Mouse (Mus musculus): ENCODE measurements around the gene Tdrd6.

The Tdrd6 gene

DNA sequence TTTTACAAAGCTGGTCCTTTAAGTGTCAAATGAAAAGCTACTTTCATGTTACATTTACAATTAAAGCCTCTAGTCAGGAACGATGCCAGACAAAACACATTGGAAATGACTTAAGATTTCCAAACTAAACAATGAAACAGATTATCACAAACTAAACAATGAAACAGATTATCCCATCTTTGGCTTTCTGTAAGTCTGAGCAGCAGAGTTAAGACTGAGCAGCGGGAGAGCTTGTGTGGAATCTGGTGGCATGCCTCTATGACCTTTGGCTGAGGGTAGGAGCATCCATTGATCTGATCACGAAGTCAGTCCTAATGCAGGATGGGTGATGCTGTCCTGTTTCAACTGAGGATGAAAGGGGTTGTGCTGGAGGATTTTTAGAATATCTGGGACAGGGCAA is 17.9 kb downstream of the Tdrd6 start:
- DNase-seq = no peak

DNA sequence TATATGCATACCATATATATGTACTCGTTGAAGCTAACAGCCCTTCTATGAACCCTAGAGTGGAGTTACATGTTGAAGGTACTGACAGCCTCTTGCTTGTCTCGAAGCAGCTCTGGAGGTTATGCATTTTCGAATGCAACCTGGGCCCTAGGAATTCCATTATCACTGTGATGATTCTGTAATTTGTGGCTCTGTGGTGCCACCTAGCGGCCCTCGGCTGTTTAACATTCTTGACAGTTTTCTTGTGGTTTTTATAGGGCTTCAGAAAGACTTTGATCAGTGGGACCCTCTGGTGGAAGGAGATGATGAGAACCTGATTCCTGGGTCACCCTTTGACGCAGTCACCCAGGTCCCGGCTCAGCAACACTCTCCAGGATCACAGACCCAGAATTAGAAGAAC is 18.5 kb downstream of the Tdrd6 start:
- DNase-seq = peak; percentile 53 to 60

DNA sequence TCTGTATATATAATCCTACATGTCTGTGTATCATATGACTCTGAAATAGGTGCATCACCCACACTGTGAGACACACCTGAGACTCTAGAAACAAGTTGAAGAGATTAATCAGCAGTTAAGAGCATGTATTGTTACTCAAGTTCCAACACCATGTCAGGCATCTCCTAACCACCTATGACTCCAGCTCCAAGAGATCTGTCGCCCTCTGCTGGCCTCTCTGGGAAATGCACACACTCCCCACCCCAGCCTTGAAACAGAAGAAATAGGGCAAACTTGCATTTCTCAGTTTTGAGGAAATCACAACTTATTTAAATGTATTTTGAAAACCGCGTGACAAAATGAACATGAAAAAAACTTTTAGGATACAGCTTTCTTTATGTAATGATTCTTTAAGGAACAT is 23.4 kb downstream of the Tdrd6 start:
- peak; percentile 85 to 87 for DNase-seq

DNA sequence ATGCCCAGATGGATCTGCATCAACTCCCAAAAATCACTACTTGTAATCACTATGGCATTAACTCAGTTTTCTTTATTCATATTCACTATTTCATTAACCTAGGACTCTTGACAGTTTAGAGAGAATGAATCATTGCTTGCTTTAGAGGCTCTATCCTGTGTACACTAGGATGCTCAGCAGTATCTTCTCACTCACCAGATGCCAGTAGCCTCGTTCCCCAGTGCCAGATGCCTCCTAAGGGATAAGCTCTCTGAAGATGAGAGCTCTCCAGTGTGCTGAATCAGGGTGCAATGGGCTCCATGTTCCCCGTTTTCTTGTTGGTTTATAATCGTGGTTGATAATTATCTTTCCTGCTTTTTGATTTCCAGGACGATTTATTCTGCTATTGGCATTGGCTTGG is 31.4 kb downstream of the Tdrd6 start:
- no peak for DNase-seq

DNA sequence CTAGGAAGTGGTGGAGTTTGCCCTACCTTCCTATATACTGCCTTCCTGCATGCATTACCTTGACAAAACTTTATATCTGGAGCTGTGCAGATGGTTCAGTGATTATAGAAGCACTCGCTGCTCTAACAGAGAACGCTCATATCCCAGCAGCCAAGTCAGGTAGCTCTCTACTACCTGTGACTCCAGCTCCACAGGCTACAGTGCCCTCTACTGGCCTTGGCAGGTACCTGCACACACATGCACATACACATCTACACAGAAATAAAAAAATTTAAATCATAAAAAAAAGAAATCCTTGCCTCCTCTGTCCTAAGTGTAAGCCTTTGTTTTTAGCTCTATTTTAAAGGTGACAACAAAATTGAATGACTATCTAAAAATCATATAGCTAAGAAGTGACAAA is 32.4 kb downstream of the Tdrd6 start:
- no peak for DNase-seq

DNA sequence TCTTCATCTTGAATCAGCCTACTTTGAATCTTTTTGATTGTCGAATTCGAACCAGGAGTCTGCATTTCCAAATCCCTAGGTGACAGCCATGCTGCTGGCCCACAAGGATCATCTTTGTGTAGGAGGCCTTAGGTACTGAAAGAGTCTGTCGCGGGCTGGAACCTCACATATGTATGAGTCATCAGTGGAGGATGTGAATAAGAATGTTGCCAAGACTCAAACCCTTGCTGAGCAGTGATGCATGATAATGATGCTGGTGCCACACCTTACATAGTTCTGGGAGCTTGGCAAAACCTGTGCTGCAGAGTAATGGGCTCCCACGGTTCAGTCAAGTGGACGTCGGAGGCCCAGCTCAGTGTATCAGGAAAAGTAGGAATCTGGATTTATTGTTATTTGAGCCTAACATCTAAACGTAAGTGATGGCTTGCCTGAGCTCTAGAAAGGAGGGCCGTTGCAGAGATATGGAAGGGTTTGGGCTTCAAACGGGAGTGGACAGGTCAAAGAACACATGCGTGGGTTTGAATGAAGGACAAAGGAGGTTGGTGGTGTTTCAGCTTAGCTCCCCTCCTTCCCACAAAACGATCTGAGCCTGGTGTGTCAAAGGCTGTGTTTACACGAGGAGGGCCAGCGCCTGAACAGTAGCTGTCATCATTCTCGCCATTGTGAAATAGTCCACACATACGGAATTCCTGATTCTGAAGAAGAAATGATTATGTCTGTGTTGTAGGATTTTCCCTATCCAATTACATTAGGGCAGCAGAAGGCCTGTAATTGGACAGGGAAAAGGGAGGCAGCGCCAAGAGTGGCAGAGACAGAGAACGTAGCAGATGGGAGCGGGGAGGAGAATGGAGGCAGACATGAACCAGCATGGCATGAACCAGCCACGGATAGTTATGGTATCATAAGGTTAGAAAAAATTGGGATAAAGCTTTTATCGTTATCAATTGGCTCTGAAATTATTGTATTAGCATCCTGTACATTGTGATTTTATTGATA is 37.5 kb downstream of the Tdrd6 start:
- no peak for DNase-seq

DNA sequence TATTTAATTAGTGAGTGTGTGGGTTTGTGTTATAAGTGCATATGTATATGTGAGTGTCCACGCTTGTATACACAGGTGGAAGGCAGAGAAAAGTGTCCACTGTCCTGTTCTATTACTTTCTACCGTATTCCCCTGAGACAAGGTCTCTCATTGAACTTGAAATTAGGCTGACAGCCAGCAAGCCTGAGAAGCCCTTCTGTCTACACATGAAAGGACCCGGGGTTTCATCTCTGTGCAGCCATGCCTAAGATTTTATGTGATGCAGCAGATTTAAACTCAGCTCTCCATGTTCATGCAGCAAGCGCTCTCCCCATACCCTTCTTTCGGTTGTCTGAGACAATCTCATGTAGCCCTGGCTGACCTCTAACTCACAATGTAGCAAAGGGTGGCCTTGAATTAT is 39.6 kb downstream of the Tdrd6 start:
- DNase-seq = no peak

DNA sequence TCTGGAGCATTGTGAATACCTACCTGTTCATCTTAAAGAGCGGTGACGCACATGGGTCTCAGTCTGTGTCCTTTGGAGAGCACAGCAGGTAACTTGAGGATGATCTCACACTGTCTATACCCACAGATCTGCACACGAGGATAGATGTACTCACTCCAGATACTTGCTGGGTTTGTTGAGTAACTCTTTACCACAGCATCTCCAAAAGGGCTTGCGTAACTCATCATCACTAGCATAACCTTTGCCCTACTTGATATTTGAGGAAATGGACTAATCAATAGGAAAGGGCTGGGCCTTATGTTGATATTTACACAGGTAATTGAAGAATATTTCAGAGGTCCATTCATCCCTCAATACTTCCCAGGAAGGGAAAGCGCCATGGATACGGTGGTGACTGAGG is 40.3 kb downstream of the Tdrd6 start:
- DNase-seq = no peak

DNA sequence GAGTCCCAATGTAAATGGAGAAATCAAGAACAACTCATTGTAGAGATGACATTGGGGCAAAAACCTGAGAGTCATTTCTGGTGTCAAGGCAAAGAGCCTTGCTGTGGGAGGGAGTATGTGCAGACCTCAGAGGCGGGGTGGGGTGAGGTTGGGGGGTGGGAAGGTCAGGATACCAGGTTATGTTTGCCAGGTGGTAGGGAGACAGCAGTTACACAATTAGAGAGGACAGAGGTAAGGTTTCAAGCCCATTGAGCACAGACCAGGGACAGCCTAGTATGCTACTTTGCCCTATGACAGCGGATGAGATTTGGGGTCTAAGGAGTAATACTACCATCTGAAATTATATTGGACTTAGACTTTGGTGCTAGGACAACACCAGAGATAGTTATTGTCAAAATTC is 42.8 kb downstream of the Tdrd6 start:
- no peak for DNase-seq

DNA sequence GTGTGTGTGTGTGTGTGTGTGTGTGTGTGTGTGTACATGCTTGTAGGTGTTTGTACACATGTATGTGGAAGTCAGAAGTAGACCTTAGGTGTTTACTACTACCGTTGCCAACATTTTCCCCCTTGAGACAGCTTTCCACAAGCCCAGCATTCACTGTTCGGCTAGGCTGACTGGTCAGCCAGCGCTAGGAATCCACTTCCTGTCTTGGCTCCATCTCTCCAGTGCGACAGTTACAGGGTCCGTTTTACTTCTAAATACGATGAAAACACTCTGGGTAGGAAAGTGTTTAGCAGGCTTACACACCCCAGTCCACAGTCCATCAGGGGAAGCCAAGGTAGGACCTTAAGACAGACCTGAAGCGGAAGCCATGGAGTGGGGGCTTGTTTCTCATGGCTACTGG is 45.3 kb downstream of the Tdrd6 start:
- no peak for DNase-seq

DNA sequence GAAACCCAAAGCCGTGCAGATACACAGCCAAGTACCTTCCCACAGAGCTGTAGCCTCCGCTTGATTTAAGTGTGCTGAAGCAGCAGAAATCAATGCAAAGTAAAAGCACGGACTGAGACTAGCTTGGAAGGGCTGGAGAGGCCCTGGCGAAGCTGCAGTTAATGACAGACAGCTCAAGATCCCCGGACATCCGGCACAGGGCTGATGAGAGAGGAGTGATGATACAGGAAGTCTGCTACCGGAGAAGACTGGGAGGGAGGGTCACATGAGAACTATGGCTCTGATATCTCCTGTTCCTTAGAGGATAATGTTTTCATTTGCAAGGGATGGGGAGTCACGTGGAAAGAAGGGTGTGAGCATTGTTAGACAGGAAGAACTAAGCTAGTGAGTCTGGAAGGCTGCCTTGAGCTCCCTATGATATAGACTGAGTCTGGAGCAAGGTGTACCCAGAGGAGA is 49.1 kb downstream of the Tdrd6 start:
- DNase-seq = no peak

DNA sequence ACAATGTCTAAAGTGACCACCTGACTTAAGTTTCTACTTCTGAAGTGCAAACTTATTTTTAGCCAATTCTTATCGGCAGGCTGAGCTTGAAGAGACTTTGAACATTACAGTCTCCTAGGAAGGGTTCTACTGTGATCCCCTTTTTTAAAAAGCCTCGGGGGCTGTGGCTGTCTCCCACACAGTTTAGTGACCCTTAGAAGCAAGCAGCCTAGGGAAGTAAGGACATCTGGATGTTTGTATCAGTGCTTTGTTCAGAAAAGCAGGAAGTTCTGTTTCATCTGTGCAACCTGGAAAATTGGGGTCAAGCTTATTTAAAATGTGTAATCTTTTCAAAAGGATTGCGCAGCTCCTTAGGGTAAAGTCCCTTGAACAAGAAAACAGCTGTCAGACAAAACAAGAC is 49.6 kb downstream of the Tdrd6 start:
- no peak for DNase-seq

DNA sequence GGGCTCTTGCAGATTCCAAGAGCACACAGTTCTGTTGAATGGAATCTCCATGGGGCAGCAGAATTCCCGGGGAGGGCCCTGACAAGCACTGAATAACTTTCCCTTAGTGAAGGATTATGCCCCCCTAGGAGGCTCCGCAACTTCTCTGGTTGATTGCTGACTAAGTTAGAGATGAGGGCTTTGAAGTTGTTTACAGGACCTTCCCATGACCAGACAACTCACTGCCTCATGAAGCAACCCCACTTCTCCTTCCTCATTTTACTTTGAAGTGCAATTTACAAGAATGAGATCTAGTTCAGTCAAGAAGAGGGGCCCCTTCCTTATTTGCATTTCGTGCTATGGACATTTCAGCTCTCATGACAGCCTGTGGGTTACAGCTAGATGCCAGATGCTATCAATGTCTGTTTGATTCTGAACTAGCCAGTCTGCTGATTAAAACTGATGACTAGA is 56.5 kb downstream of the Tdrd6 start:
- DNase-seq = peak; percentile 19 to 31

DNA sequence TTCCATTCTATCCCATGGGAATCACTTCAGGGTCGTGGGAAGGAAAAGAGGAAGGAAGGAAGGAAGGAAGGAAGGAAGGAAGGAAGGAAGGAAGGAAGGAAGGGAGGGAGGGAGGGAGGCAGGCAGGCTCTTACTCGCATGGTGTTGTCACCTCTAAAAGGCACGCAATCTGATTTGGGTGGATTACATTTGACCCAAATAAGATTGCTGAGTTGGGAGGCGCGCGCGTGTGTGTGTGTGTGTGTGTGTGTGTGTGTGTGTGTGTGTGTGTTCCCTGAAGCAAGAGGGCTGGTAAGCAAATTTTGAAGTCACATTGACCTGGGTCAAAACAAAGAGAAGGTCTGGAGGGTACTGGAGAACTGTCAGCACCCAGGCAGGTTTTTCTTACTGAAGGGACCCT is 60.8 kb downstream of the Tdrd6 start:
- peak in 1 of 2 experiments; percentile 8 for DNase-seq

DNA sequence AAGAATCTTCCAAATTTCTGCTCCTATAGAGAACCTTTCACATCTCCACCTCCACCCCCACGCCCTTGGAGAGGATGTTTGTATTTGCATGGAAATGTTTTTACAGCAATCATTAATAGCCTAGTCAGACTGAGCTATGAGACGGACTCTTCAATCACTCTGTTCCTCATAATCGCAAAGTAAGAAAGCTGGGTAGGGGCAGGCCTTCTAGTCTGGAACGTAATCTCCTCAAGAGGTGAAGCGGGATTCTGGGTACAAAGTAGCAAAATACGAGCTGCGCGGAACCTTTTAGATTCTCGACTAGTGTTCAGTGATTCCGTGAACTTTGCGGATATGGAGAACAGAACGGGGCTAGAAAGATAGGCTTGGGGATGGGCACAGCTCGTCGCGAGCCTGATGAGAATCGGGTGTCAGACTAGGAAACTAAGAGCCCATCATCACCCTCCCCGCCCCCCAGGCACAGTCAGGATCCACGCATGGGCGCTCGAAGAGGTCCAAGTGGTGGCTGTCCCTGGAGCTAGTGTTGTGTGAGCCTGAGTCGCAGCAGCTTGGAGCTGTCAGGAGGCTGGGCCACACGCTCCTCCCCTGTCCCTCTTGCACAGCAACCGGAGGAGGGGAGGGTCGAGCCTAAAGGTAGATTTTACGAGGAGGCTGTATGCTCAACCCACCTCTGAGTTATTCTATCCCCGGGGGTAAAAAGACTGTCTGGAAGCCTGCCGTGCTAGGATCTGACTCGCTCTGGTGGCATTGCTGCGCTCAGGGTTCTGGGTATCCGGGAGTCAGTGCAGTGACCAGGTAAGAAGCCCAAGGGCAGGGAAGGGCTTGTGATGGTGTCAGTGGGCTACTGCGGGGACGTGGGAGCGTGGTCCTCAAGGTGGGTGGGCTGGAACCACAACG is 61.9 kb downstream of the Tdrd6 start, which contains the start of gene Pla2g7:
Gene Pla2g7 (plus strand): TSS at position 107 of the 897 bp plus-strand sequence.
- DNase-seq = peak; percentile 55 to 60

DNA sequence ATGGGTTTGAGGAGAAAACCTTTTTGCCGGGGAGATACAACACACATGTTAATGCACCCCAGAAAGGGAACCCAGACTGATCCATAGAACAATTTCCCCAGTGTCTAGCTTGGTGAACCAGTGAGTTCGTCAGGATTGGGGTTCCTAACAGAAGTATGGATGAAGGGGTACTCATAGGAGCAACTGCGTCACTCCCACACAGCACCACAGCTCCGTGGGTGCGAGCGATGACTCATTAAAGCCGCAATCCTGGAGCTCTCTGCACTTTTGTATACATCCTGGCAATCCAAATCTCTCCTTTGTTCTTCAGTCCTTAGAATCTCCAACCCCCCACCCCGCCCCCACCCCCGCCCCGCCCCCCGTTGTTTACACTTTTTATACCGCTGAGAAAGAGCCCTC is 62.5 kb downstream of the Tdrd6 start:
- no peak for DNase-seq

All from B cell, adult 2 months (primary cell).